Mouse (Mus musculus) thymus, postnatal 0 days (tissue): ENCODE data around the gene Mtor. TPM values are rescaled to one million over a fixed set of nuclear protein-coding genes. Genes with fewer than 3 reads are reported as not detected.
A peak's percentile ranks its signal among the peaks of the same experiment; 100 is the strongest.

Source experiments
- DNase-seq: peaks from one replicate; pipeline ENCODE4 v3.0.0-alpha.2; 2015; ENCODE audit warnings: low spot score
- polyA plus RNA-seq: library from polyadenylated mRNA; unstranded; fragments of >200 nt; fragmentation: Nextera tagmentation; extraction: Ambion mirVana; gene quantifications from 2 replicates; pipeline ENCODE4 v1.2.1, GENCODE M21; 2015

Gene Mtor
- polyA plus RNA-seq = 18.7 and 23.1 TPM in 2 replicates

- peak; percentile 97 for DNase-seq
Observed at GRCm38 (mm10) chr4:148448179-148448852, at the start of gene Mtor. Gene Mtor, plus strand, starts transcription at chr4:148448611.

GRCm38 (mm10) chr4:148399437-148400094 is 48.8 kb upstream of the Mtor start:
- DNase-seq = no peak

- DNase-seq = no peak
Observed at GRCm38 (mm10) chr4:148403402-148403801, 45.0 kb upstream of the Mtor start.

DNA sequence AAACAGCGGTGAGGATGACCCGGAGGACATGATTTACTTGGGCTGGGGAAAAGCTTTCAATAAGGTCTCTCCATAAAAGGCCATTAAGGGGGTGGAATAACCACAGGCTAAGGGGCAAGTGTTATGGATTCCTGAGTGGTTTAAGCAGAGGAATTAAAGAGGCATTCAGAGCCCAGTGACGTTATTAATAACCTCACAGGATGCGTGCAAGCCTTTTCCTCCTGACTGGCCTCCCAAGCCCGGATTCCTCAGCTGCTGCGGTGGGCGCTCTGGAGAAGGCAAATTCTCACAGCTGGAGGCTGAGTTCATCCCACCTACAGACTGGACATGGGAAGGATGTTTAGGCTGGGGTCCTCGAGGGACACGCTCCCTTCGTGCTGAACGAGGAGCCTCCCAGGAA is 43.7 kb upstream of the Mtor start:
- no peak for DNase-seq

GRCm38 (mm10) chr4:148405255-148405788 is 43.1 kb upstream of the Mtor start:
- DNase-seq = no peak

GRCm38 (mm10) chr4:148408256-148408975 is 40.0 kb upstream of the Mtor start:
- DNase-seq = no peak

DNA sequence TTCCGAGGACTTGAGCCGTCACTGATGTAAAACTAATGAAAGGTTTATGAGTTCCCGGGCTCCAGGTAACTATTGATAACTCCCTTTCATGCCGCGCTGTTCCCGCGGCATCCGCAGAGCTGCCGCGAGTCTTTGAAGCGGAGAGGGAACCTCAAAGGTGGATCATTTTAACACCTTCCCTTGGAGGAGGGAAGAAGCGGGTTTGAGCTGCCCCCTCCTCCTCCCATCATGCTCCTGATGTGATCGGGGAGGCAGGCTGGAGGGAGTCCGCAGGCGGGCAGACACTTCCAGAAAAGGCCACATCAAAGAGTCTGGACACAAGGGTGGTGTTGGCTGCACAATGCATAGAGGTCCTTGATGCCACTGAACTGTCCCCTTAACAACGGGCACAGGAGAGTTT is 32.8 kb upstream of the Mtor start:
- no peak for DNase-seq

DNA sequence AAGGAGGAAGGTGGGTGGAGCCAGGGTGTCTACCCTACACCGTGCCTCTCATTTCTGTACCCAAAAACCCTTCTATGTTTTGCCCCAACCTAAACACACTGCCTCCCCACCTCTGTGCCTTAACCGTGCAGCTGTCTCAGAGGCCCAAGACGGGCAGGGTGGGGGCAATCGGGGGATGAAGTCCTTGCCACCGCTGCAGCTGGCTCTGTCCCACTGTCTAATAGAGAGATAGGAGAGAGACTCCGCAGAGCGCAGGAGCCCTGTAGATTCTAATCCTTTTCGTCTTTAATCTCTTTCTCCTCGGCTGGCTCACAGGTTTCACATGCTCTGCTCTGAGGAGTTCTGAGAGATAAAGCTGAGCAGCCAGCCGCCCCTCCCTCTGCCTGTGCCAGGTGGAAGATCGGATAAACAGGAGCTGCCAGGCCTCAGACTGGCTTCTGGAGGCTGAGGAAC is 31.3 kb upstream of the Mtor start:
- DNase-seq = no peak

GRCm38 (mm10) chr4:148417559-148417958 is 30.9 kb upstream of the Mtor start:
- no peak for DNase-seq

DNA sequence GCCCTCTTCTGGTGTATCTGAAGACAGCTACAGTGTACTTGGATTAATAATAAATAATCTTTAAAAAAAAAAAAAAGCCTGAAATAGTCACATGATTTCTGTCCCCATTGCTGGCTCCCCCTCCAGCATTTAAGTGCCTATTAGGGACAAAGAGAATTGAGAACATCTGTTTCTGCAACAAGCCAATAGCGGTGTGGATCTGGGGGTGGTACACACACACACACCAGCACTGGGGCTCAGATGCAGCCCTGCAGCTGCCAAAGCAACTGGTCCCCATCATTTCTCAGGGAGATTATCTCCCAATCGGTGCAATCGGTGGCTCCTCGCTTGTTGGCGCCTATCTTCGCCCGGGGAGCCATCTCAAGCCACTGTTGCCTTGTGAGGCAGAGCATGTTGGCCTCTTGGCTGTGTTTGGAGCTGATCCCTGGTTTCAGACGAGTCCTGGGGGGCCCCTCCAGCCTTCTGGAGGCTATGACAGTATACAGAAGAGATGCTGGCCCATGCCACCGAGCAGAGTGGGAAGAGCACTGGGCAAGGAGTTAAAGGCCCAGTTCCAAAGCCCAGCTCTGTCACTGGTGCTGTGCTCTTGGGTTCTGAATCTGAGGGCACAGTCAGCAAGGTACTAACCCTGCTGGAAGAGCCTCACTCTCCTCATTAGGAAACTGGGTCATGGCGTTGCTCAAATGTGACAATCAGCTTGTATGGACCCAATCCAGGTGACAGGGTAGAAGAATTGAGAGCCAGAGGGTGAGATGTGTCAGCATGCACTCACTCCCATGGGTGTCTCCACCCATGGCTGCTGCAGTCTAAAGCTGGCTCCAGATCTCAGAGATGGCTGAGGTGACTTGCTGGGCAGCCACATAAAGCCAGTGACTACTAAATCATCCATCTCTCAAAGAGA is 21.2 kb upstream of the Mtor start:
- no peak for DNase-seq

GRCm38 (mm10) chr4:148428544-148428943 is 19.9 kb upstream of the Mtor start:
- DNase-seq = no peak

DNA sequence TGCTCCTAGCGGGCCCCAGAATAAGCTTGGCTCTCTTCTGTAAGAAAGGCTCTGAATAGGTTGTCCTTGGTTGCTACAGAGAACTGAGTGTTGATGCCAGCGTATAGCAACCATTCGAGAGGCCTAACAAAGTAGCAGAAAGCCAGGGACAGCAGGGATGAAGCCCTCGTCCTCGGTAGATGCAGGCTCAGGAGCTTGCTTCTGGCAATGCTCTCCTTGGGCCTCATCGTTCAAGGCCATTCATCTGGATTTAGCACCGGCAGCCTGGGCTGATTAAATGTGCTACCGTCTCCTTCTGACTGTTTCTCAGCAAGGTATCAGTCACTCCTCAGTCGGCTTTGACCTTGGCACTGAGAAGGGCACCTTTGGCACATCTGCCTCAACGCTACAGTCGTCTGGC is 19.3 kb upstream of the Mtor start:
- DNase-seq = no peak

- peak; percentile 69 for DNase-seq
Observed at GRCm38 (mm10) chr4:148429686-148430085, 18.7 kb upstream of the Mtor start.

DNA sequence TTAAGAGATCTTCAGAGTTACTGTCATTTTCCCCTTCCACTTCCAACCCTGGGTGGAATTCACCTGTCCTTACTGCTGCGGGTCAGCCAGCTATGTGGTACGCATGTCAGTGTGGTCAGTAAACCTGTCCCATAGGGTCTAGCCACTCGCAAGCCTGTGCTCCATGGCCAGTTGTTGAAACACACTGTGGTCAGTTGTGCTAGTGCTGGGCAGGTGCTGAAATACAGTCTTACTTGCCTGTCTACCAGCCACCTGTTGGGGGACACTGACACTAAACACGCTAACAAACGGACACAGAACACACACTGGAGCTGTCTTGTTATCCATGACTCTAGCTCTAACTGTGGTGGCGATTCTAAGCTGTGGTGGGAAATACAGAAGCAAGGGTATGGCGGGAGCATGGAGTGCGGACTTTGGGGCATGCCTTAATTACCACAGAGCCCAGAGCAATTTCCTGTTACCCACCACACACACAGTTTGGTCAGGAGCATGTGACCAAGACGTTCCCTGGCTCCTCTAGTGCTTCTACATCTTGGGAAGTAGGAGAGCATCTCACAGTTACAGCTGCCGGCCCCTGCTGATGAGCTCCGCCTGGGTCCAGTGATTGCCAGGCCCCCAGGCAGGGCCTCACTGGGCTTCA is 17.4 kb upstream of the Mtor start:
- no peak for DNase-seq

GRCm38 (mm10) chr4:148432488-148432887 is 15.9 kb upstream of the Mtor start:
- DNase-seq = no peak

- no peak for DNase-seq
Observed at GRCm38 (mm10) chr4:148433336-148433735, 15.1 kb upstream of the Mtor start.

- no peak for DNase-seq
Observed at GRCm38 (mm10) chr4:148433813-148434212, 14.6 kb upstream of the Mtor start.

GRCm38 (mm10) chr4:148434554-148434953 is 13.9 kb upstream of the Mtor start:
- DNase-seq = no peak

- DNase-seq = no peak
Observed at GRCm38 (mm10) chr4:148435106-148435505, 13.3 kb upstream of the Mtor start.

- DNase-seq = no peak
Observed at GRCm38 (mm10) chr4:148435657-148436330, 12.6 kb upstream of the Mtor start.
